Mouse (Mus musculus) right cerebral cortex, adult 18-20 months (tissue): ENCODE data around the gene Trim47.
"Not testable (repeated sequence)": the region's sequence is repeated elsewhere in the genome, so short reads cannot be mapped to it uniquely, and the experiment has no call there.

Experiments
- DNase-seq: peaks from one replicate; pipeline ENCODE4 v3.0.0; 2022; ENCODE audit warnings: mixed read lengths

Gene Trim47

DNA sequence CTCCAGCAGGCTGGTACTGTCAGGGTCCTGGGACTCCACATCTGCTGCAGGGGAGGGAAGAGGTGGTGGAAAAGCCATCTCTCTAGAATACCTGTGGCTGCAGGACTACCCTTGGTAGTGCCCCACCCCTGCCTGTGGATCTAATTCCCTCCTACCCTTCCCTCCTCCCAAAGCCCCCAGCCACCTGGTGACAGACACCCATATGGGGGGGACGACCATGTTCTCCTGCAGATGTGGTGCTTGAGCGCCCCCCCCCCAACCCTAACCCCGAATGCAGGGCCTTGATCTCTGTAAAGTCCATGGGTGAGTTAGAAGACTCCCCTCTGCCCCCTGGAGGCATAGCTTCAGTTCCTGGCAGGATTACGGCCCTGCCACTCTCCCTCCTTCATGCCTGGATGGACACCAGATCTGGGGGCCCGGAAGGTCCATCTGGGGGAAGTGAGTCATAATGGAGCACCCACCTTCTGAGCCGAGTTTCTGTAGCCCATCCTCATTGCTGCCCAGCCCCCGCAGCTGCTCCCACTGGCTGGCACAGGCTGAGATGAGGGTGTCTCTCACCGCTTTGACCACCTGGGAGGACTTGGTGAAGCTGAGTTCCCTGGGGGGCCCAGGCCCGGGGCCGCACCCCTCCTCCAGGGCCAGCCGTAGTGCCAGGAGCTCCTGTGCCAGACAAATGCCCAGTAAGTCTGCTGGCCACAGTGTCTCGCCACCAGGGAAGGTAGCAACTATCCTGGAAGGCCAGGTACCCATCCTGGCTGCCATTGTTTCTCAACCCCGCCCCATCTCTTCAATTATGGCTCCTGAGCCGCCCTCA, 19.8 kb downstream of the Trim47 start:
- no peak for DNase-seq

DNA sequence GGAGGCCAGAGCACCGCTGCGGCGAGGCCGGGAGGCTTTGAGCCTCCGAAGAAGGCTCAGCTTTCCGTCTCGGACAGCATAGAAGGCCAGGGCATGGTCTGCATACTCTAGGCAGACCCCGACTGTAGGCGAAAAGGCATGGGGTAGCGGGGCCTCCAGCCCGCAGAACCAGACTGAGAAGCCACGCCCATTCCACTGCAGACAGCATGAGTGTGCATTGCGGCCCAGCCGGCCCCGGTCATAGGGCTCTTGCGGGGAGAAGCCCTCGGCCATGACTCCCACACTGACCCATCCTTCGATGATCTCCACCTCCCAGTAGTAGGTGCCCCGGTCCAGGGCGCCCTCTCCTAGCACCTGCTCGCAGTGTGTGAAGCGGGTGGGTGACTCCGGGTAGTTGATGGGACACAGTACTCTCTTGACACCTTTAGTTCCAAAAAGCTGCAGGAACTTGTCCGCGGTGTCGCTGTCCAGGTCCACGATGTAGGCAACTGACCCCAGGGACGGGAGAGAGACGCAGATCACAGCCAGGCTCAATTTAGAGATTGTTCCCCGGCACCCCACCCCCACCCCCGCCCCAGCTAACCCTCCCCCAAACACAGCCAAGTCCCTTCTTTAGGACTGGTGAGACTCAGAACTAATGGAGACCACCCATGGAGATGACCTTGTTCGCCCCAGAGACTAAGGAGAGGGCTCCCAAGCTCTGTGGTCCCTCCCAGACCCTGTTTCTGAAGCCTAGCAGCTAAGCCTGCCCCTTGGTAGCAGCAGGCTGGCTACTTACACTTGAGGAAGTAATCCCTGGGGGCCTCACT, 20.7 kb downstream of the Trim47 start:
- DNase-seq: no peak

DNA sequence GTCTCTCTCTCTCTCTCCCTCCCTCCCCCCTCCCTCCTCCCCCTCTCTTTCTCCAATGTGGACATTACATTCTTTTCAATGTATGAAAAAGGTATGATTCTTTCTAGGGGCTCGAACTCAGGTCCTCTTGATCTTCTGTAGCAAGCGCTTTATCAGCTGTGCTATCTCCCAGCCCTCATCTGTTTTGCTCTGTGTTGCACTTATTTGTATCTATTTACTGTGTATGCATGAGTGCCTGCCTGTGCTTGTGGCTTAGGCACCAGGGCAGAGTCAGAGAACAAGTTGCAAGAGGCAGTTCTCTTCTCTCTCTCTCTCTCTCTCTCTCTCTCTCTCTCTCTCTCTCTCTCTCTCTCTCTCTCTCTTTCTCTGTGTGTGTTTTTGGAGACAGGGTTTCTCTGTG, 21.9 kb downstream of the Trim47 start:
- DNase-seq: no peak

DNA sequence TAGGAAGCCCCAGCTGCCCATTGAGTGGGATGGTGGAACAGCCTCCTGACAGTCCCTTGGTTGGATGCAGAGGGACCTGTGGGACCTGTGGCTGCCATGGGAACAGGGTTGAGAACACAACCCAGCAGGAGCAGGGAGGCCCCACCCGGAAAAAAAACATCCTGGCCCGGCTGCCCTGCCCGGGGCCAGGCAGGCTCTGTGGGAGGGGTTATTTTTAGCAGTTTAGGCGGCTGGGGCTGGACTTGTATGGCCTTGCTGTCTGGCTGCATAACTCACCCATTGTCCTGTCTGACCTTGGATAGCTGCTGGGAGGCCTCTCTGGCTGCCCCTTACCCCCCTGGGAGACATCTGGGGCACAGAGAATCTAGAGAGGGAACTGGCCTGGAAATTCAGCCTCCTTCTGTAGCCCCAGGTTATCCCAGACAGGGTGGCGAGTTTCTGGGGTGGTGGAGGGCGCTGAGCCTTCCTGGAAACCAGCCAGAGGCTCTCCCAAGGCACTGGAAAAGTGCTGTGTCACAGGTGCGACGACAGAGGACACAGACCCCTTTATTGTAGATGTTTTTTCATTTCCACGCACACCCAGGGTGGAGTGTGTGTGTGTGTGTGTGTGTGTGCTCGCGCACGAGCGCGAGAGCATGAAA, 22.9 kb downstream of the Trim47 start:
- DNase-seq: no peak

DNA sequence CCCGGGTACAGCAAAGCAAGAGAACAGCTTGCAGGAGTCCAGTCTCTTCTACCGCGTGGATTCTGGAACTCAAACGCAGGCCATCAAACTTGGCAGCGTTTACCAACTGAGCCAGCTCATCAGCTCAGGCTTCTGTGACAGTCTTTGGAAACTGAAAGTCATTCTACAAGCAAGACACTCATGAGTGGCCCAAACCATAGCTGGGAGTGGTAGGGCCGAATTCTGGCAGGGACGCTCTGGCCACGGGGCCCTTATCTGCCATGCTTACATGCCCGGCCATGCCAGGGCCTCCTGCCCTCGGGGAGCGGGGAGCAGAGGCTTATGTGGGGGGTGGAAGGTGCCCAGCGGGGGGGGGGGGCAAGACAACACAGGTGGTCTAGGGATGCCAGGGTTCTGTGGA, 23.4 kb downstream of the Trim47 start:
- DNase-seq: no peak

DNA sequence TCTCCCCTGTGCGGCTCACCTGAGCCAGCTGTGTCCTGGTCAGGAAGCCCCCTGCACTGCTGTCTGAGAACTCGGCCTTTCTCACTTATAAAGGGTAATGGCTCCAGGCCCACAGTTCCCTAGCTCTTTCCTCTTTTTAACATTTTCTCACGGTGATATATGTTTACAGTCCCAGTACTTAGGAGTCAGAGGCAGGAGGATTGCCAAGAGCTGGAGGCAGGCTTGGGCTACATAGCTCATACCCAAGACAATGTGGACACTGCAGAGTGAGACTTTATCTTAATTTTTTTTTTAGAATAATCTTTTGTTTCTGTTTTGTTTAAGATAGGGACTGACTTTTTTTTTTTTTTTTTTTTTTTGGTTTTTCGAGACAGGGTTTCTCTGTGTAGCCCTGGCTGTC, 24.5 kb downstream of the Trim47 start:
- DNase-seq: no peak

DNA sequence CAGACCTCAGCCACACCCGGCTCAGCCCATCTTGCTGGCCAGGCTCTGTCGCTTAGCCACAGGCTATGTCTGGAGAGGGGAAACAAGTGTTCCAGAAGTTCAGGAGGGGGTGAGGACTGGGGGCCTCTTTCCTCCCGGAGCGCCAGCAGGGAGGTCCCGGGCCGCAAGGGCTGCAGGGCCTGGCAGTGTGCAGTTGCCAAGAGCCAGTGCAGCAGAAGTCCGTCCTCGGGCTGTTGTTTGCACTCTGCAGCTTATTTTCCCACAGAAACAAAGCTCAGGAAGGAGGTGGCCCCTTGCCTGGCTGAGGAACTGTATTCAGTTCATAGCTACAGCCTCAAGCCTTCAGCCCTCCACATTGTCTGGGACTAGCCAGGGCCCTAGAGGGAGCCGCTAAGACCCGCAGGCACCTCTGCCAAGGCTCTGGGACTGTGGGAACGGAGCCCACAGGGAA, 25.1 kb downstream of the Trim47 start:
- no peak for DNase-seq

DNA sequence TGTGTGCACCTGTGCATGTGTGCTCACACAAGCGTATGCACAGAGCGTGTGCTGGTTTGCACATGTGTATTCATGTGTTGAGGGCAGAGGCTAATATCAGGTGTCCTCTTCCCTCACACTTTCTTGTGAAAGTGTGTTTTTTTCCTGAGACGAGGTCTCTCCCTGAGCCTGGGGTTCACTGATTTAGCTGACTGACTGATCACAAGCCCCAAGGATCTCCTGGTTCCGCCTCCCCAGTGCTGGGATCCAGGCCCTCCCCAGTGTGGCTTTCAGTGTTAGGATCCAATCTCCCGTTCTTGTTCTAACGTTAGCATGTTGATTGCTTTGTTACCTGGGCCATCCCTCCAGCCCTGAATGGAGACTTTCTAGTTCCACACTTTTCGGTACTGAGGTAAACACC, 26.2 kb downstream of the Trim47 start:
- no peak for DNase-seq

DNA sequence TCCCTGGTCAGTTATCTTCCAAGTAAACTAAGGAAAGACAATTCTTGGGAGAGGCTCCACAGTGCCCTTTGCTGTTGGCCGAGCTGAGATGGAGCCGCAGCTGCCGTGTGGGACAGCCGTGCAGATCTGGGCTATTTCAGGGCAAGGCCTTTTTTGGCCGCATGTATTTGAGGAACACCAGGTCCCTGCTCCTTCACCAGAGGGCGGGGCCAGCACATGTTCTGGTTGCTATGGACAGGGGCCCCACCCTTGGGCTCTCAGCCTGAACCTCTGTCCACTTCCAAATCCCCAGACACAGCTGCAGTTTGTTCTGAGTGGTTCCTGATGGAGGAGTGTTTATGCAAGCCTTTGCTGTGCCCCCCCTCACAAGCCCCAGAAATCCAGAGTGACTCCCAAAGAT, 26.6 kb downstream of the Trim47 start:
- DNase-seq: no peak

DNA sequence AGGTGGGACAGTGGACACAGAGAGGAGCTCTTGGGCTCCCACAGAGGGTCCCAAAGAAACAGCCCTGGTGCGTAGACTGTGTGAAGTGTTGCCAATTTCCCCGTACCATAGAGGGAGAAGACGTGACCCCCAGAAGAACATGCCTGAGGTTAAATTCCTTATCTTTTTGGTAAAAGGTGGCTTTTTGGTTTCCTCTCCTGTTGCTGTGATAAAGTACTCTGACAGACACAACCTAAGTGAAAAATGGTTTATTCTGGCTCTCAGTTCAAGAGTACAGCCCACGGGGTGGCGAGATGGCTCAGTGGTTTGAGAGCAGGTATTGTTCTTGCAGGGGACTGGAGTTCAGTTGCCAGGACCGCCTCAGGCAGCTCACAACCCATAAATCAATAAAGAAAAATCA, 27.5 kb downstream of the Trim47 start:
- DNase-seq: no peak

DNA sequence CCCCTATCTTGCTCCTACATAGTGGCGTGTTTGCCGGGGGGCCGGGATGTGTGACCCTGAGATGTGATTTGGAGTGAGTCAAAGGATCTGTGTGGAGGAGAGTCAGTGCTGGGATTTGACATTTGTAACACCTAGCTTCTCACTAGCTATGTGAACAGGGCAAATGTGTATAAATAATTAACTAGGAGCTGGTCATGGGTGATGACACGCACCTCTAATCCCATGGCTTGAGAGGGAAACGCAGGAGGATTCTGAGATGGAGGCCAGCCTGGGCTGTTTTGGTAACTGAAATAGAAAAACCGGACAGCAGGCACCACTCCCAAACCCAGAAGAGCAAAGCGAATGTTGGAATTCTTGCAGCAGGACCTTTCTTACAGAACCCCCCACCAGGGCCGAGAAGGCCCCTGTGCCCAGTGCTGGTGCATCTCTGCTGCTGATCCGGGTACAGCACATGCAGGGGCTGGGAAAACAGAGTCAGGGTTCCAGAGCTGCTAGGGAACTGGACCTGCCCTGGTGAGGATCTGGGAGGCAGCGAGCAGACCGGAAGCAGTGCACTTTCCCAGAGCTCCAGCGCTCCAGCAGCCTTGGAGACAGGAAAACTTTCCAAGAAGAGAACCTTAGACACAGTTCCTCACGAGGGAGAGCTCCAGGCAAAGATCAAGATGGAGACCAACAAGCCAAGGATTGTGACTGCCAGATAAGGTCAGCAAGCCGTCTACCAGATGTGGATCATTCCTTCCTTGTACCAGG, 28.1 kb downstream of the Trim47 start:
- no peak for DNase-seq

DNA sequence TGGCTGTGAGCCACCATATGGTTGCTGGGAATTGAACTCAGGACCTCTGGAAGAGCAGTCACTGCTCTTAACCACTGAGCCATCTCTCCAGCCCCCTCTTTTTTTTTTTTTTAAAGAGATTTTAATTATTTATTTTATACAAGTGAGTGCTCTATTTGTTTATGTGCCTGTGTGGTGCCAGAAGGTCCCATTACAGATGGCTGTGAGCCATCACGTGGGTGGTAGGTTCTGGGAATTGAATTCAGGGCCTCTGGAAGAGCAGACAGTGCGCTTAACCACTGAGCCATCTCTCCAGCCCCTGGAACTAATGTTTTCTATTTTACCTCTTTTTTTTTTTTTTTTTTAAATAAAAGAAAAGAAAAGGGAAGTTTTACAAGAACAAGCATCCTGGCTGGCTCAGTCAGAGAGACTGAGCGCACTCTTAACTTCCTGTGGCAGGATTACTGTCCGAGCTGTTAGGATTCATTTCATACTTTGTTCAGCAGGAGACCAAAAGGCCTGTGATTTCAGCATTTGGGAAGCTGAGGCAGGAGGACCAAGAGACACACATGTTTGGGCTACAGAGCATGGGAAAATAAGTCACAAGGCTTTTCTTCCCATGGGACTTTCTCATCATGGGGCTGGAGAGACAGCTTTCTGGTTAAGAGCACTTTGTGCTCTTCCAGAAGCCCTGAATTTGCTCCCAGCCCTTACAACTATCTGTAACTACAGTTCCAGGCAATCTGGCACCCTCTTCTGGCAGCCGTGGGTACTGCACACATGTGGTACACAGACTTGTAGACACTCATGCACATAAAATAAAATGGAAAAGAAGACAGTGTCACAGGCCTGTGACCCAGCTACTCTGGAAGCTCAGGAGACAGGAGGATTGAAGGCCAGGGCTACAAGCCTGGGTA, 30.5 kb downstream of the Trim47 start:
- no peak for DNase-seq

DNA sequence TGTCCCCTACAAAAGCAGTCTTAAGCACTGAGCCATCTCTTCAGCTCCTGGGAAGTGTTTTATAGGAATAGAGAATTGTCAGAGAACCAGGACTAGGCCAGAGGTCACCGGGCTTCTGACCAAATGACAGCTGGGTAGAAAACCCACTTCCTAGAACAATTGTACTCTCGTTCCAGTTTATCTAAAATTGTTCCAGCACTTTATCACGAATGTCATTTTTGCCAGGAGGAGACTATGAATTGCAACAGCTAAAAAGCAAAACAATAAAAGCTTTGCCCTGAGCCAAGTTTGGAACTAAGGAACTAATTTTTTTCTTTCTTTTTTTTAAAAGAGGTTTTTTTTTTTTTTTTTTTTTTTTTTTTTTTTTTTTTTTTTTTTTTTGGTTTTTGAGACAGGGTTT, 31.4 kb downstream of the Trim47 start:
- no peak for DNase-seq

DNA sequence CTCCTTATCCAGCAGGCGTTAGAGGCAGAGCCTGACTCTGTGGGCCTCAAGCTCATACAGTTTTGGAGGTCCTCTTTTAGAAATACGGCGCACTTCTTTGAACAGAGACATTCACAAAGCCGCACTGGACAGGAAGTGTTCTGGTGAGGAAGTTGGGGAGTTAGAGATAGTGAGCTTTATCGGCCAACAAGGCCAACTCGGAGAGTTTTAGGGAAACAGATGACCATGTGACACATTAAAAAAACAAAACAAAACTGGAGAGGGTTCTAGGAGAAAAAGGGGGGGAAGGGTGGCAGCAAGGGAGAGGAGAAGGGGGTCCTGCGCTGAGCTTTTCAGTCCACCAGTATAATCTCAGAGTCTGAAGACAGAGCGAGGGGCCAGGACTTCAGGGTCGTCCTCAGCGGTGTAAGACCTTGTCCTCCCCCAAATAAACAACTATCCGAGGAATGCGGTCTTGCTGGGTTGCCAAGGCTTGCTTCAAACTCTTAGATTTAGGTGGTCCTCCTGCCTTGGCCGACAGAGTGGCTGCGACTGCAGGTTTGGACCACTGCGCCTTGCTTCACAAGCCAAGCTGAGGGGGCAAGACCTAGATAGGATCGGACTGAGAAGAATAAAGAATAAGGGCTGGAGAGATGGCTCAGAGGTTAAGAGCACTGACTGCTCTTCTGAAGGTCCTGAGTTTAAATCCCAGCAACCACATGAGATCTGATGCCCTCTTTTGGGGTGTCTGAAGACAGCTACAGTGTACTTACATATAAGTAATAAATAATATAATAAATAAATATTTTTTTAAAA, 33.0 kb downstream of the Trim47 start:
- DNase-seq: no peak

DNA sequence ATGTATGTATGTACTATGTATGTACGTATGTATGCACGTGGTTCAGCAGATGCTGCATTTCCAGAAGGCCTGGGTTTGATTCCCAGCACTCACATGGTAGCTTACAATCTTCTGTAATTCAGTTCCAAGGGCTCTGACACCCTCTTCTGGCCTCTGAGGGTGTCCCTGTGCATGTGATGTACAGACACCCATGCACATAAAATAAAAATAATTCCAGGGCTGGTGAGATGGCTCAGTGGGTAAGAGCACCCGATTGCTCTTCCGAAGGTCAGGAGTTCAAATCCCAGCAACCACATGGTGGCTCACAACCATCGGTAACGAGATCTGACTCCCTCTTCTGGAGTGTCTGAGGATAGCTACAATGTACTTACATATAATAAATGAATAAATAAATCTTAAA, 34.1 kb downstream of the Trim47 start:
- not testable (repeated sequence) for DNase-seq

DNA sequence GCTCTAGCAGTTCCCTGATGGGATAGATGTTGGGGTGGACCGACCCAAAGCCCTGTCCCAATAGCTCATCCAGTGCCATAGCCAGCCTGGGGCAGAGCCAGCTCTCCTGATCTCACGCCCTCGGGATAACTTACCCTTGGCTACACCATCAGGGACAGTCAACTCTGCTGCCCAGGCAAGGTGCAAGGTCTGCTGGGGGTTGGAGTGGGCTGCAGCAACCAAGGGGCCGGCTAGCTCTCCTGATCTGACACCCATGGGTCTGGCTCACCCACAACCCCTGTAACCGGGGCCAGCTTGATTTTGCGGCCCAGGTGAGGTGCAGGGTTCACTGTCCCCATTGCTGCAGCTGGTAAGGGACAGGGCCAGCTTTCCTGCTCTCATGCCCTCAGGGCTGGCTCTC, 35.4 kb downstream of the Trim47 start:
- DNase-seq: no peak

DNA sequence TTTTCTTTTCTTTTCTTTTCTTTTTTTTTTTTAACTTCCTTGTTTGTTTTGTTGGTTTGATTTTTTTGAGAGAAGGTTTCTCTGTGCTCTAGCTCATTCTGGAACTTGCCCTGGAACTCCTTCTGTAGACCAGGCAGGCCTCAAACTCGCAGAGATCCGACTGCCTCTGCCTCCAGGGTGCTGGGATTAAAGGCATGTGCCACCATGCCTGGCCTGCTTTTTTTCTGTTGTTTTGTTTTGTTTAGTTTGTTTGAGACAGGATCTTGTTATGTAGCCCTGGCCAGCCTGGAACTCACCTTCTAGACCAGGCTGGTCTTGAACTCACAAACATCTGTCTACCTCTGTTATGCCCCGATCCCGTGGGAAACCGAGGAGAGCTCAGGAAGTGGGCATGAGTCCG, 37.5 kb downstream of the Trim47 start:
- DNase-seq: no peak

DNA sequence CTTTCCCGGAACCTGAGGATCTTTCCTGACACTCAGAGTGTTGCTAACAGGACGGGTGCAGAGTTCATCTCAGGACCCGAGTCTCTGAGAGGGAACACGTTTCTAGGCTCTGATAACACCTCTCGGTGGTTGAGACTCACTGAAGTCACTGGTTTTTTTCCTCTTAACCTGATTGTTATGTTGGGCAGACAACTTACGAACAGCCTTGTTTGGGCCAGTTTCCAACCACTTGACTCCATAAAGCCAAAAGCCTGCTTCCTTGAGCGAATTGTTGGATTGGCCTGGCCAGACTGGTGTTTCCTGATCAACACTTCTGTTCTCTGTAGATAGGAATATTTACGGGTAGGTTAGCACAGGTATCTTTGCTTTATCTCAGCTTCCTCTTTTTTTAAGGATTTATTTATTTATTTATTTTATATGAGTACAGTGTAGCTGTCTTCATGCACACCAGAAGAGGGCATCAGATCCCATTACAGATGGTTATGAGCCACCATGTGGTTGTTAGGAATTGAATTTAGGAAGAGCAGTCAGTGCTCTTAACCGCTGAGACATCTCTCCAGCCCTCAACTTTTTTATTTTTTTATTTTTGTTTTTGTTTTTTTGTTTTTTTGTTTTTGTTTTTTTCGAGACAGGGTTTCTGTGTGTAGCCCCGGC, 38.1 kb downstream of the Trim47 start:
- DNase-seq: no peak

DNA sequence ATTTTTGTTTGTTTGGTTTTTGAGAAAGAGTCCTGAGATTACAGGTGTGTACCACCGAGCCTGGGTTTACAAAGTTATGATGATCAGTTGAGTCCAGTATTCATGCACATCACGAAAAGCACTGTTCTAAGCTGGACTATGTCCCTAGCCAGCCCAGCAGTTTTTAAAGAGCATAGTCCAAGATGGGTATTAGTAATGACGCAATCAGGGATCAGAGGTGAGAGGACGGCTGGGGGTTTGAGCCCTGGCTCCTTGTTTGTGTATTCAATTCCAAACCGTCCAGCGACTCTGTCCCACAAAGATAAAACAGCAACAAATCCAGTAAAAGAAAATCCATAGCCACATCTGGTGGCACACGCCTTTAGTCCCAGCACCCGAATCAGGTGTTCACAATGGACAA, 38.8 kb downstream of the Trim47 start:
- no peak for DNase-seq
